Mouse (Mus musculus): Measurements from ENCODE around the gene Pcca.

- TF ChIP-seq CTCF (IDR thresholded peaks at IDR 0.05; ENCODE audit: extremely low read depth, insufficient read depth, insufficient read length, insufficient replicate concordance) = no peak
- TF ChIP-seq POLR2A (IDR thresholded peaks at IDR 0.05; ENCODE audit: low read depth, low read length) = no peak
Measured at GRCm38 (mm10) chr14:122887278-122887677, 353.2 kb downstream of the Pcca start.
